Comparison of ENCODE assay signal across 8 mouse cellular contexts in the genomic region with DNA sequence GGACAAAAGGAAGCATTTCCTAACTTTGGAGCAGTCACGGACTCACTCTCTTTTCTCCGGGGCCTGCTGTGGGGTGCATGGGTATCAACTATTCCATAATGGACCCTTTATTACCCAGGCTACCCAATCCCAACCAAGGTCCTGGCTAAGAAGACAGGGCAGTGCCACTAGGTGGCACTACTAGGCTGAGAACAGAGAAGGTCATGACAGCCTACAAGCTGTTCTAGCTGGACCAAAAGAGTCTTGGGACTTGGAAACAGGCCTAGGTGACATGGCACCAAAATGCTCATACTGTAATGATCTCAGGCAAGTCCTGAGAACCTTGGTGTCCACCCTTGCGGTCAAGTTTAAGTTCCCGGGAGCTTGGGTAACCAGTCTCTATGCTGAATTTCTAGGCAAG. TPM values are rescaled to one million over a fixed set of nuclear protein-coding genes. Genes with fewer than 3 reads are reported as not detected.
A peak's percentile ranks its signal among the peaks of the same experiment; 100 is the strongest.
DNase-seq lines count a peak whose midpoint lies in the region; ATAC-seq and TF ChIP-seq lines count a peak whose summit lies in the region.

No protein-coding gene starts in this region.

- no peaks in the 10 kb centered on the region for H3K36me3 ChIP-seq in liver, postnatal 0 days (replicated peaks; ENCODE audit: insufficient read depth, low read length)

- peak overlapping the region; percentile 71; the same call in 1 of the 2 replicates for H3K4me3 ChIP-seq in left cerebral cortex, adult 2 months
- no peak overlapping the region for H3K4me3 ChIP-seq in liver, postnatal 0 days (ENCODE audit: low read depth, low read length)

- no peak overlapping the region for H3K4me2 ChIP-seq in liver, postnatal 0 days (ENCODE audit: low read depth, low read length)

- no peak for TF ChIP-seq EP300 in liver, postnatal 0 days (IDR thresholded peaks at IDR 0.05; ENCODE audit: low read depth)

- ATAC-seq in liver, postnatal 0 days: no peak
- peak; percentile 49; the same call in 1 of the 2 replicates for ATAC-seq in neutrophil, adult 5-6 weeks (ENCODE audit: extremely low read depth, insufficient number of reproducible peaks, low FRiP score, poor library complexity, severe bottlenecking)

- peak in 1 of 2 experiments; percentile 34 for DNase-seq in left cerebral cortex, adult 2 months (ENCODE audit: extremely low spot score in 1 of 2, low spot score in 2 of 2)
- no peak for DNase-seq in left cerebral cortex, adult 8-10 months (ENCODE audit: low spot score in 2 of 2)
- DNase-seq in MEL-GATA-1-ER (ENCODE audit: extremely low read depth, low read depth): peak; percentile 44
- DNase-seq in cerebellum, postnatal 10 days: peak; percentile 85 to 87
- peak; percentile 54 to 64 for DNase-seq in heart, postnatal 14 days
- peak; percentile 59 for DNase-seq in liver, postnatal 0 days
- DNase-seq in right cerebral cortex, postnatal 14 days: no peak

- no peaks in the 10 kb centered on the region for H3K9me3 ChIP-seq in liver, postnatal 0 days (ENCODE audit: low read length)

- 49% methylated on average over 4 of the region's 4 CpGs for WGBS in liver, postnatal 0 days (ENCODE audit: insufficient replicate concordance)

- intact Hi-C loops in left cerebral cortex, adult 2 months (cut with DNase I): no loop called here
- intact Hi-C loops in heart, postnatal 14 days (cut with DNase I): no loop called here

- peaks cover 28% of the 10 kb centered on the region for H3K27me3 ChIP-seq in liver, postnatal 0 days (ENCODE audit: insufficient read depth, low read length)

- H3K27ac ChIP-seq in left cerebral cortex, adult 2 months: no peak overlapping the region
- no peak overlapping the region for H3K27ac ChIP-seq in liver, postnatal 0 days (ENCODE audit: low read depth)

- peak; percentile 69 for TF ChIP-seq CTCF in left cerebral cortex, adult 2 months (IDR thresholded peaks at IDR 0.05)
- TF ChIP-seq CTCF in liver, postnatal 0 days (IDR thresholded peaks at IDR 0.05; ENCODE audit: low read depth): peak; percentile 84

- H3K4me1 ChIP-seq in liver, postnatal 0 days (ENCODE audit: insufficient read depth): peaks cover 11% of the 10 kb centered on the region; the same call in 1 of the 2 replicates

- no peak overlapping the region for H3K9ac ChIP-seq in liver, postnatal 0 days (replicated peaks)

RNA-seq across cellular contexts. Expression of a gene that starts 5.3 kb away (rescaled TPM):
- total RNA-seq in left cerebral cortex, adult 2 months (2021): 10 to 100 TPM; 56.2 to 61.6 TPM
- total RNA-seq in left cerebral cortex, adult 8-10 months (2022): 10 to 100 TPM; 53.0 to 64.3 (median 55.1) TPM
- total RNA-seq in heart, postnatal 14 days (2021): 10 to 100 TPM; 34.1 to 34.2 TPM
- 7.5 and 8.2 TPM in 2 replicates for polyA plus RNA-seq in liver, postnatal 0 days (2015; fragmentation: Nextera tagmentation; extraction: Ambion mirVana)
- 24.4 and 25.8 TPM in 2 replicates for total RNA-seq in neutrophil, adult 5-6 weeks (2017)

RNA-seq across cellular contexts. Expression of a gene that starts 5.6 kb away (rescaled TPM):
- 100 to 1,000 TPM; 124 to 126 TPM for total RNA-seq in left cerebral cortex, adult 2 months (2021)
- total RNA-seq in left cerebral cortex, adult 8-10 months (2022): 100 to 1,000 TPM; 104 to 117 (median 113) TPM
- total RNA-seq in heart, postnatal 14 days (2021): under 1 TPM; 0.74 to 0.78 TPM
- 0.22 and 0.25 TPM in 2 replicates for polyA plus RNA-seq in liver, postnatal 0 days (2015; fragmentation: Nextera tagmentation; extraction: Ambion mirVana)
- not detected in 2 replicates for total RNA-seq in neutrophil, adult 5-6 weeks (2017)

RNA-seq across cellular contexts. Expression of a gene that starts 38.8 kb away (rescaled TPM):
- 10 to 100 TPM; 63.2 to 68.7 TPM for total RNA-seq in left cerebral cortex, adult 2 months (2021)
- total RNA-seq in left cerebral cortex, adult 8-10 months (2022): 10 to 100 TPM; 55.5 to 61.2 (median 57.9) TPM
- 10 to 100 TPM; 33.4 to 34.7 TPM for total RNA-seq in heart, postnatal 14 days (2021)
- polyA plus RNA-seq in liver, postnatal 0 days (2015; fragmentation: Nextera tagmentation; extraction: Ambion mirVana): 6.3 and 6.4 TPM in 2 replicates
- total RNA-seq in neutrophil, adult 5-6 weeks (2017): 28.5 and 33.2 TPM in 2 replicates

Comparison
In these comparisons a context has a peak if more than half of its experiments do, and no peak if none do; other contexts are left out.
1. DNase-seq: peak in MEL-GATA-1-ER (single experiment), cerebellum, postnatal 10 days (2 of 2), heart, postnatal 14 days (2 of 2) and liver, postnatal 0 days (single experiment); none in left cerebral cortex, adult 8-10 months (0 of 2) and right cerebral cortex, postnatal 14 days (single experiment).
2. RNA of a gene that starts 5.6 kb away (total RNA-seq): 124 to 126 TPM in left cerebral cortex, adult 2 months and 104 to 117 TPM in left cerebral cortex, adult 8-10 months; 0.74 to 0.78 TPM in heart, postnatal 14 days and not detected in neutrophil, adult 5-6 weeks; every median in the first group is over 10 times any median in the second.